Mouse (Mus musculus): ENCODE data around the gene Btbd19.

- TF ChIP-seq CTCF (IDR thresholded peaks at IDR 0.05; ENCODE audit: insufficient read depth, low read length), result no peak
- TF ChIP-seq POLR2A (IDR thresholded peaks at IDR 0.05; ENCODE audit: borderline replicate concordance, extremely low read depth, low read depth, low read length), result no peak
These were observed 27.4 kb downstream of the Btbd19 start for GRCm38 (mm10) chr4:117097969-117098763.

All from lung, adult 2 months (tissue).